Mouse (Mus musculus): Measurements from ENCODE around the gene Etfbkmt. TPM values are rescaled to one million over a fixed set of nuclear protein-coding genes. Genes with fewer than 3 reads are reported as not detected.

Gene Etfbkmt
- polyA plus RNA-seq, 1 experiment, result 0.18 TPM

GRCm38 (mm10) chr6:149101076-149101942, 38.3 kb upstream of the Etfbkmt start, which contains the start of gene Dennd5b:
Gene Dennd5b (minus strand): TSS chr6:149101680.
- H3K9me3 ChIP-seq (ENCODE audit: control insufficient read depth, low read length), result 0 out of 2 replicates have a peak, but pooled peaks cover 3% of the 10 kb centered on the region
- TF ChIP-seq GATA1 (IDR thresholded peaks at IDR 0.05; ENCODE audit: low read length) (no peak), TAL1 (IDR thresholded peaks at IDR 0.05; ENCODE audit: low read length) (no peak)
- no peaks in the 10 kb centered on the region for H3K36me3 ChIP-seq (ENCODE audit: control insufficient read depth)
- peaks cover 59% of the 10 kb centered on the region for H3K27me3 ChIP-seq (ENCODE audit: control insufficient read depth)
- peaks cover 2% of the 10 kb centered on the region; the same call in 1 of the 2 replicates for H3K4me1 ChIP-seq (ENCODE audit: control insufficient read depth)
- H3K4me3 ChIP-seq (replicated peaks), result peak within 1 kb of the TSS; percentile 58

GRCm38 (mm10) chr6:149101943-149102243, 37.8 kb upstream of the Etfbkmt start:
- peaks cover 59% of the 10 kb centered on the region for H3K27me3 ChIP-seq (ENCODE audit: control insufficient read depth)
- H3K4me3 ChIP-seq (replicated peaks), result peak overlapping the region; percentile 58
- no peaks in the 10 kb centered on the region for H3K36me3 ChIP-seq (ENCODE audit: control insufficient read depth)
- peaks cover 2% of the 10 kb centered on the region; the same call in 1 of the 2 replicates for H3K4me1 ChIP-seq (ENCODE audit: control insufficient read depth)
- TF ChIP-seq TAL1 (IDR thresholded peaks at IDR 0.05; ENCODE audit: low read length) (no peak), GATA1 (IDR thresholded peaks at IDR 0.05; ENCODE audit: low read length) (no peak)
- H3K9me3 ChIP-seq (ENCODE audit: control insufficient read depth, low read length), result 0 out of 2 replicates have a peak, but pooled peaks cover 3% of the 10 kb centered on the region

- no peak overlapping the region for H3K4me3 ChIP-seq (replicated peaks)
- no peak for TF ChIP-seq GATA1 (IDR thresholded peaks at IDR 0.05; ENCODE audit: low read length)
- TF ChIP-seq TAL1 (IDR thresholded peaks at IDR 0.05; ENCODE audit: low read length), result no peak
- no peaks in the 10 kb centered on the region for H3K36me3 ChIP-seq (ENCODE audit: control insufficient read depth)
- H3K9me3 ChIP-seq (ENCODE audit: control insufficient read depth, low read length), result 0 out of 2 replicates have a peak, but pooled peaks cover 3% of the 10 kb centered on the region
- H3K4me1 ChIP-seq (ENCODE audit: control insufficient read depth), result peaks cover 2% of the 10 kb centered on the region; the same call in 1 of the 2 replicates
- H3K27me3 ChIP-seq (ENCODE audit: control insufficient read depth), result peaks cover 57% of the 10 kb centered on the region
Measured at GRCm38 (mm10) chr6:149103451-149103850, 36.2 kb upstream of the Etfbkmt start.

GRCm38 (mm10) chr6:149107615-149108014, 32.0 kb upstream of the Etfbkmt start:
- Histone ChIP-seq H3K4me1 (ENCODE audit: control insufficient read depth) (no peaks in the 10 kb centered on the region), H3K36me3 (ENCODE audit: control insufficient read depth) (no peaks in the 10 kb centered on the region), H3K27me3 (ENCODE audit: control insufficient read depth) (peaks cover 17% of the 10 kb centered on the region), H3K4me3 (replicated peaks) (no peak overlapping the region), H3K9me3 (ENCODE audit: control insufficient read depth, low read length) (no peaks in the 10 kb centered on the region)
- TF ChIP-seq TAL1 (IDR thresholded peaks at IDR 0.05; ENCODE audit: low read length), result no peak
- TF ChIP-seq GATA1 (IDR thresholded peaks at IDR 0.05; ENCODE audit: low read length), result no peak

- TF ChIP-seq TAL1 (IDR thresholded peaks at IDR 0.05; ENCODE audit: low read length) (no peak), GATA1 (IDR thresholded peaks at IDR 0.05; ENCODE audit: low read length) (no peak)
- H3K4me3 ChIP-seq (replicated peaks), result no peak overlapping the region
- peaks cover 6% of the 10 kb centered on the region; the same call in 1 of the 2 replicates for H3K27me3 ChIP-seq (ENCODE audit: control insufficient read depth)
- no peaks in the 10 kb centered on the region for H3K36me3 ChIP-seq (ENCODE audit: control insufficient read depth)
- H3K4me1 ChIP-seq (ENCODE audit: control insufficient read depth), result no peaks in the 10 kb centered on the region
- no peaks in the 10 kb centered on the region for H3K9me3 ChIP-seq (ENCODE audit: control insufficient read depth, low read length)
Measured at GRCm38 (mm10) chr6:149108909-149109308, 30.7 kb upstream of the Etfbkmt start.

- TF ChIP-seq GATA1 (IDR thresholded peaks at IDR 0.05; ENCODE audit: low read length) (no peak), TAL1 (IDR thresholded peaks at IDR 0.05; ENCODE audit: low read length) (no peak)
- no peaks in the 10 kb centered on the region for H3K9me3 ChIP-seq (ENCODE audit: control insufficient read depth, low read length)
- H3K27me3 ChIP-seq (ENCODE audit: control insufficient read depth), result no peaks in the 10 kb centered on the region
- H3K4me3 ChIP-seq (replicated peaks), result no peak overlapping the region
- H3K36me3 ChIP-seq (ENCODE audit: control insufficient read depth), result no peaks in the 10 kb centered on the region
- no peaks in the 10 kb centered on the region for H3K4me1 ChIP-seq (ENCODE audit: control insufficient read depth)
Measured at GRCm38 (mm10) chr6:149116992-149117391, 22.7 kb upstream of the Etfbkmt start.

- no peaks in the 10 kb centered on the region for H3K27me3 ChIP-seq (ENCODE audit: control insufficient read depth)
- no peaks in the 10 kb centered on the region for H3K36me3 ChIP-seq (ENCODE audit: control insufficient read depth)
- TF ChIP-seq GATA1 (IDR thresholded peaks at IDR 0.05; ENCODE audit: low read length), result no peak
- TF ChIP-seq TAL1 (IDR thresholded peaks at IDR 0.05; ENCODE audit: low read length), result no peak
- no peaks in the 10 kb centered on the region for H3K9me3 ChIP-seq (ENCODE audit: control insufficient read depth, low read length)
- no peak overlapping the region for H3K4me3 ChIP-seq (replicated peaks)
- no peaks in the 10 kb centered on the region for H3K4me1 ChIP-seq (ENCODE audit: control insufficient read depth)
Measured at GRCm38 (mm10) chr6:149118935-149119334, 20.7 kb upstream of the Etfbkmt start.

- no peaks in the 10 kb centered on the region for H3K36me3 ChIP-seq (ENCODE audit: control insufficient read depth)
- TF ChIP-seq TAL1 (IDR thresholded peaks at IDR 0.05; ENCODE audit: low read length) (no peak), GATA1 (IDR thresholded peaks at IDR 0.05; ENCODE audit: low read length) (no peak)
- H3K9me3 ChIP-seq (ENCODE audit: control insufficient read depth, low read length), result no peaks in the 10 kb centered on the region
- H3K4me1 ChIP-seq (ENCODE audit: control insufficient read depth), result no peaks in the 10 kb centered on the region
- H3K4me3 ChIP-seq (replicated peaks), result no peak overlapping the region
- H3K27me3 ChIP-seq (ENCODE audit: control insufficient read depth), result no peaks in the 10 kb centered on the region
Measured at GRCm38 (mm10) chr6:149119853-149120252, 19.8 kb upstream of the Etfbkmt start.

- no peak for TF ChIP-seq TAL1 (IDR thresholded peaks at IDR 0.05; ENCODE audit: low read length)
- no peak for TF ChIP-seq GATA1 (IDR thresholded peaks at IDR 0.05; ENCODE audit: low read length)
- H3K4me1 ChIP-seq (ENCODE audit: control insufficient read depth), result no peaks in the 10 kb centered on the region
- H3K36me3 ChIP-seq (ENCODE audit: control insufficient read depth), result no peaks in the 10 kb centered on the region
- no peaks in the 10 kb centered on the region for H3K27me3 ChIP-seq (ENCODE audit: control insufficient read depth)
- H3K9me3 ChIP-seq (ENCODE audit: control insufficient read depth, low read length), result no peaks in the 10 kb centered on the region
- no peak overlapping the region for H3K4me3 ChIP-seq (replicated peaks)
Measured at GRCm38 (mm10) chr6:149123042-149123441, 16.6 kb upstream of the Etfbkmt start.
